ENCODE assay signal across 9 mouse cellular contexts in the genomic region with DNA sequence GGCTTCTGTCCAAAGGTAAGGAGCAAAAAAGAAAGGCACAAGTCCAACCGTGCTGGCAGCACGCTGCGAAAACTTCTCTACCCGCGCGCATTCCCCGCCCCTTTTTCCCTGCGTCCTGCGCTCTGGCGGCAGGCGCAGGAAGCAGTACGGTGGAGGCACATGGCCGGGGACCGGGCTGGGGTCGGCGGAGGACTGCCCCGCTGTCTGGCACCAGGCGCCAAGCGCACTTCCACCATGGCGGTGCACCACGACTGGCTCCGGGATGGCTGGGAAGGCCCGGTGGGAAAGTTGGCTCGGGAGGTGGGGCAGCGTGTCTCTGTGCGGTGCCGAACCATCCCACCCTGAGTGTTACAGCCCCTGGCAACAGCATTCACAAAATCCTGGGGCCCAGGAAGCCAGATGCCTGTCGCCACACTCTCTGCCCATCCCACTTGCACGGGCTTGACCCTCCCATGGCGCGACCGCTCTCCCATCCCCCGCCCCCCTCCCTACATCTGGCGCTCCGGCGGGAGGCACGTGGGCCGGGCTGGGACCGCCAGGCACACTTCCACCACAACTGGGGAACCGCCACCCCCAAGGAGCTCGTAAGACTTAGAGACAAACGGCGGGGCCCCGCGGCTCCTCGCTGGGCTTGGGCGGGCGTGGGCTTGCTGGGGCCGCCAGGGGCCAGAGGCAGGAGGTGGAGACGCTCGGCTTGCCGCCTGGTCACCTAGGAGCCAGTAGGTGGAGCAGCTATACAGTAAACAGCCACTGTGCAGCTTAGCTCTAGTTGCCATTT. TPM values are rescaled to one million over a fixed set of nuclear protein-coding genes. Genes with fewer than 3 reads are reported as not detected.
DNase-seq lines count a peak whose midpoint lies in the region; ATAC-seq and TF ChIP-seq lines count a peak whose summit lies in the region.
"Had no signal": no experiment of that assay in that cellular context is flagged by ENCODE, and none has a peak within 500 bp of the region (broad histone marks: within the 10 kb centered on the region; RNA-seq: fewer than 3 reads in every experiment).

No protein-coding gene starts in this region.

- no peak for TF ChIP-seq POLR2A in thymus, adult 2 months (IDR thresholded peaks at IDR 0.05; ENCODE audit: control insufficient read depth, extremely low read depth, insufficient read depth, low read length, poor library complexity)

- peak; percentile 68 for DNase-seq in ES-E14 (ENCODE audit: low read depth, low spot score)
- DNase-seq in forebrain, embryonic 14.5 days (ENCODE audit: low spot score): peak; percentile 80
- DNase-seq in heart, postnatal 10 days: peak; percentile 65 to 68
- peak; percentile 64 to 83 for DNase-seq in kidney, postnatal 36 days
- peak; percentile 26 for DNase-seq in thymus, adult 2 months

- in situ Hi-C loops in ES-E14 (cut with MboI; ENCODE audit: low sequenced_read_pairs in 2 of 2, unreplicated experiment in 2 of 2): no loop called here

- H3K36me3 ChIP-seq in ES-E14 (ENCODE audit: control insufficient read depth, insufficient read depth, low read length, poor library complexity, severe bottlenecking): no peaks in the 10 kb centered on the region
- H3K36me3 ChIP-seq in forebrain, embryonic 14.5 days (ENCODE audit: control insufficient read depth, insufficient read depth, low read length): no peaks in the 10 kb centered on the region
- no peaks in the 10 kb centered on the region for H3K36me3 ChIP-seq in liver, embryonic 16.5 days (ENCODE audit: control insufficient read depth, insufficient read depth)
- no peaks in the 10 kb centered on the region for H3K36me3 ChIP-seq in neural tube, embryonic 13.5 days
- H3K36me3 ChIP-seq in thymus, adult 2 months (ENCODE audit: control insufficient read depth, insufficient read depth, low read length): no peaks in the 10 kb centered on the region

- peak overlapping the region; percentile 83 for H3K27ac ChIP-seq in ES-E14 (ENCODE audit: insufficient read depth, low read depth, low read length, poor library complexity, severe bottlenecking)
- H3K27ac ChIP-seq in forebrain, embryonic 14.5 days (ENCODE audit: low read depth, low read length): peak overlapping the region; percentile 72; the same call in 1 of the 2 replicates
- H3K27ac ChIP-seq in liver, embryonic 16.5 days (ENCODE audit: low read length): no peak overlapping the region
- peak overlapping the region; percentile 78 for H3K27ac ChIP-seq in neural tube, embryonic 13.5 days (replicated peaks)
- no peak overlapping the region for H3K27ac ChIP-seq in thymus, adult 2 months (ENCODE audit: control insufficient read depth, insufficient read depth, low read length)

- peak overlapping the region; percentile 57 for H3K4me2 ChIP-seq in forebrain, embryonic 14.5 days (ENCODE audit: low read length)
- H3K4me2 ChIP-seq in liver, embryonic 16.5 days (ENCODE audit: low read depth, low read length): peak overlapping the region; percentile 90
- peak overlapping the region; percentile 76 for H3K4me2 ChIP-seq in neural tube, embryonic 13.5 days

- H3K4me3 ChIP-seq in ES-E14 (ENCODE audit: insufficient read depth in 1 of 2, low read depth in 1 of 2, low read length in 2 of 2, poor library complexity in 1 of 2, severe bottlenecking in 1 of 2): peak overlapping the region; percentile 80 to 82
- H3K4me3 ChIP-seq in forebrain, embryonic 14.5 days (ENCODE audit: low read depth, low read length): peak overlapping the region; percentile 62
- peak overlapping the region; percentile 70 for H3K4me3 ChIP-seq in liver, embryonic 16.5 days (ENCODE audit: low read depth, low read length)
- H3K4me3 ChIP-seq in neural tube, embryonic 13.5 days: peak overlapping the region; percentile 83
- H3K4me3 ChIP-seq in thymus, adult 2 months (ENCODE audit: control insufficient read depth, insufficient read depth, low read length): peak overlapping the region; percentile 48

- intact Hi-C loops in heart, postnatal 10 days (cut with DNase I): loop anchor here (10.0 kb wide), 1 partner anchor 723 kb away; the partner anchor contains the start of gene Ttc5

- TF ChIP-seq CTCF in thymus, adult 2 months (IDR thresholded peaks at IDR 0.05; ENCODE audit: borderline replicate concordance, control insufficient read depth, extremely low read depth, insufficient read depth, low read length, poor library complexity): no peak

- H3K9me3 ChIP-seq in ES-E14 (ENCODE audit: control insufficient read depth, insufficient read depth, low read depth, low read length): no peaks in the 10 kb centered on the region
- H3K9me3 ChIP-seq in forebrain, embryonic 14.5 days (replicated peaks; ENCODE audit: control insufficient read depth, low read length): no peaks in the 10 kb centered on the region
- H3K9me3 ChIP-seq in liver, embryonic 16.5 days (replicated peaks; ENCODE audit: control insufficient read depth, low read length): no peaks in the 10 kb centered on the region
- H3K9me3 ChIP-seq in neural tube, embryonic 13.5 days: no peaks in the 10 kb centered on the region

- H3K9ac ChIP-seq in ES-E14 (ENCODE audit: insufficient read depth, low read depth, low read length, poor library complexity, severe bottlenecking): peak overlapping the region; percentile 92
- H3K9ac ChIP-seq in forebrain, embryonic 14.5 days (ENCODE audit: low read length): peak overlapping the region; percentile 63
- H3K9ac ChIP-seq in liver, embryonic 16.5 days (ENCODE audit: low read depth, low read length): peak overlapping the region; percentile 54
- peak overlapping the region; percentile 72 for H3K9ac ChIP-seq in neural tube, embryonic 13.5 days

- 2% methylated on average over 51 of the region's 52 CpGs for WGBS in forebrain, embryonic 14.5 days
- WGBS in liver, embryonic 16.5 days (ENCODE audit: insufficient replicate concordance): under 1% methylated on average over 51 of the region's 52 CpGs
- WGBS in neural tube, embryonic 13.5 days: 1% methylated on average over 52 of the region's 52 CpGs
- 3% methylated on average over 52 of the region's 52 CpGs for WGBS in thymus, adult 2 months

- no peaks in the 10 kb centered on the region for H3K4me1 ChIP-seq in ES-E14 (ENCODE audit: control insufficient read depth in 2 of 2, insufficient read depth in 2 of 2, low read length in 2 of 2, poor library complexity in 1 of 2)
- H3K4me1 ChIP-seq in forebrain, embryonic 14.5 days (ENCODE audit: control insufficient read depth, insufficient read depth, low read length): no peaks in the 10 kb centered on the region
- H3K4me1 ChIP-seq in liver, embryonic 16.5 days (ENCODE audit: control insufficient read depth, low read depth, low read length): no peaks in the 10 kb centered on the region
- H3K4me1 ChIP-seq in neural tube, embryonic 13.5 days (replicated peaks): peaks cover 8% of the 10 kb centered on the region; the same call in 1 of the 2 replicates
- H3K4me1 ChIP-seq in thymus, adult 2 months (replicated peaks; ENCODE audit: control insufficient read depth, insufficient read depth, low read length): no peaks in the 10 kb centered on the region

- ATAC-seq in cerebellum, adult (ENCODE audit: insufficient number of reproducible peaks, low FRiP score, low TSS enrichment): peak; percentile 100
- ATAC-seq in forebrain, embryonic 14.5 days: peak; percentile 95
- peak; percentile 90 for ATAC-seq in liver, embryonic 16.5 days (ENCODE audit: low read depth)
- ATAC-seq in neural tube, embryonic 13.5 days (ENCODE audit: low read depth): peak; percentile 99

- H3K27me3 ChIP-seq in forebrain, embryonic 14.5 days (replicated peaks; ENCODE audit: control insufficient read depth, insufficient read depth, low read length): no peaks in the 10 kb centered on the region
- no peaks in the 10 kb centered on the region for H3K27me3 ChIP-seq in liver, embryonic 16.5 days (ENCODE audit: control insufficient read depth, insufficient read depth, low read depth, low read length)
- peaks cover 15% of the 10 kb centered on the region for H3K27me3 ChIP-seq in neural tube, embryonic 13.5 days
- H3K27me3 ChIP-seq in thymus, adult 2 months (ENCODE audit: control insufficient read depth, insufficient read depth, low read length): no peaks in the 10 kb centered on the region

TF ChIP-seq in ES-E14, 5 proteins besides CTCF, POLR2A, EP300 and RAD21:
- TF ChIP-seq ZC3H11A (IDR thresholded peaks at IDR 0.05; ENCODE audit: borderline replicate concordance, low read depth, low read length) (peak; percentile 30; the same call in 1 of the 2 replicates), HCFC1 (IDR thresholded peaks at IDR 0.05; ENCODE audit: borderline replicate concordance, insufficient read depth, low read length) (no peak), ZNF384 (IDR thresholded peaks at IDR 0.05; ENCODE audit: low read depth, low read length) (no peak), MAFK (IDR thresholded peaks at IDR 0.05; ENCODE audit: insufficient read depth, low read depth, low read length) (no peak), CHD2 (IDR thresholded peaks at IDR 0.05; ENCODE audit: low read depth, low read length) (no peak)

RNA-seq across cellular contexts. Expression of gene Olfr725, which starts 22.0 kb away (rescaled TPM):
- not detected in 2 replicates for total RNA-seq in ES-E14 (2012; rRNA removed)
- not detected in 2 replicates for polyA plus RNA-seq in forebrain, embryonic 14.5 days (2014; fragmentation: Nextera tagmentation; extraction: Ambion mirVana)
- total RNA-seq in heart, postnatal 10 days (2021): not detected
- polyA plus RNA-seq in liver, embryonic 16.5 days (2015; fragmentation: Nextera tagmentation; extraction: Ambion mirVana): not detected in 2 replicates
- not detected in 2 replicates for polyA plus RNA-seq in neural tube, embryonic 13.5 days (2015; fragmentation: Nextera tagmentation; extraction: Ambion mirVana)
- not detected in 2 replicates for polyA plus RNA-seq in thymus, adult 2 months (2012; rRNA removed)
- total RNA-seq: adrenal gland, postnatal 4 days had no signal

RNA-seq across cellular contexts. Expression of gene Olfr726, which starts 28.6 kb away (rescaled TPM):
- not detected in 2 replicates for total RNA-seq in ES-E14 (2012; rRNA removed)
- polyA plus RNA-seq in forebrain, embryonic 14.5 days (2014; fragmentation: Nextera tagmentation; extraction: Ambion mirVana): not detected in 2 replicates
- total RNA-seq in heart, postnatal 10 days (2021): not detected
- not detected in 2 replicates for polyA plus RNA-seq in liver, embryonic 16.5 days (2015; fragmentation: Nextera tagmentation; extraction: Ambion mirVana)
- not detected in 2 replicates for polyA plus RNA-seq in neural tube, embryonic 13.5 days (2015; fragmentation: Nextera tagmentation; extraction: Ambion mirVana)
- not detected in 2 replicates for polyA plus RNA-seq in thymus, adult 2 months (2012; rRNA removed)
- total RNA-seq: adrenal gland, postnatal 4 days had no signal

Comparison
In these comparisons a context has a peak if more than half of its experiments do, and no peak if none do; other contexts are left out.
1. DNase-seq: peak in every context shown above with its lines; median percentile 80 in forebrain, embryonic 14.5 days; 74 in kidney, postnatal 36 days; 68 in ES-E14; 66 in heart, postnatal 10 days; 26 in thymus, adult 2 months.
2. H3K27ac ChIP-seq: peak in ES-E14 (single experiment), forebrain, embryonic 14.5 days (single experiment) and neural tube, embryonic 13.5 days (single experiment); none in liver, embryonic 16.5 days (single experiment) and thymus, adult 2 months (single experiment).
3. Peak in every context shown above with its lines, with median percentiles within 50 percentile points of each other: H3K4me3 ChIP-seq, H3K9ac ChIP-seq, ATAC-seq and H3K4me2 ChIP-seq.